Mouse (Mus musculus): ENCODE measurements around the gene Sema3a. TPM values are rescaled to one million over a fixed set of nuclear protein-coding genes. Genes with fewer than 3 reads are reported as not detected.

Gene Sema3a
- polyA plus RNA-seq, 1 experiment from 2014 or later: 24.7 TPM

GRCm38 (mm10) chr5:13499835-13500234 lies 374.6 kb downstream of the Sema3a start:
- TF ChIP-seq EP300 (IDR thresholded peaks at IDR 0.05) (no peak), CTCF (IDR thresholded peaks at IDR 0.05) (no peak)

GRCm38 (mm10) chr5:13505839-13506499 lies 380.8 kb downstream of the Sema3a start:
- Histone ChIP-seq H3K4me3 (ENCODE audit: low read depth, low read length) (no peak overlapping the region), H3K9me3 (ENCODE audit: low read length) (no peaks in the 10 kb centered on the region), H3K36me3 (ENCODE audit: insufficient read depth, low read length) (no peaks in the 10 kb centered on the region), H3K4me1 (ENCODE audit: insufficient read depth, low read depth, low read length) (no peaks in the 10 kb centered on the region), H3K27ac (ENCODE audit: low read length) (no peak overlapping the region), H3K9ac (replicated peaks; ENCODE audit: low read depth) (no peak overlapping the region), H3K27me3 (replicated peaks; ENCODE audit: insufficient read depth, low read length) (no peaks in the 10 kb centered on the region), H3K4me2 (replicated peaks; ENCODE audit: low read depth, low read length) (no peak overlapping the region)
- no peak for TF ChIP-seq EP300 (IDR thresholded peaks at IDR 0.05)
- no peak for TF ChIP-seq CTCF (IDR thresholded peaks at IDR 0.05)
- no peak for ATAC-seq
- DNase-seq (ENCODE audit: low spot score): no peak
- 45% methylated on average over 4 of the region's 4 CpGs for WGBS

More at GRCm38 (mm10) chr5:13499835-13500234, 374.6 kb downstream of the Sema3a start:
- ATAC-seq (no peak), DNase-seq (ENCODE audit: low spot score) (no peak)
- no peak overlapping the region for H3K4me2 ChIP-seq (replicated peaks; ENCODE audit: low read depth, low read length)
- no peaks in the 10 kb centered on the region for H3K9me3 ChIP-seq (ENCODE audit: low read length)
- H3K27ac ChIP-seq (ENCODE audit: low read length): no peak overlapping the region
- H3K36me3 ChIP-seq (ENCODE audit: insufficient read depth, low read length): no peaks in the 10 kb centered on the region
- H3K4me1 ChIP-seq (ENCODE audit: insufficient read depth, low read depth, low read length): no peaks in the 10 kb centered on the region
- H3K27me3 ChIP-seq (replicated peaks; ENCODE audit: insufficient read depth, low read length): no peaks in the 10 kb centered on the region
- no peak overlapping the region for H3K4me3 ChIP-seq (ENCODE audit: low read depth, low read length)
- WGBS: 57% methylated on average over 2 of the region's 2 CpGs
- no peak overlapping the region for H3K9ac ChIP-seq (replicated peaks; ENCODE audit: low read depth)

GRCm38 (mm10) chr5:13509163-13509562 lies 383.9 kb downstream of the Sema3a start:
- H3K4me3 ChIP-seq (ENCODE audit: low read depth, low read length): no peak overlapping the region
- H3K4me2 ChIP-seq (replicated peaks; ENCODE audit: low read depth, low read length): no peak overlapping the region
- H3K36me3 ChIP-seq (ENCODE audit: insufficient read depth, low read length): no peaks in the 10 kb centered on the region
- no peaks in the 10 kb centered on the region for H3K4me1 ChIP-seq (ENCODE audit: insufficient read depth, low read depth, low read length)
- TF ChIP-seq CTCF (IDR thresholded peaks at IDR 0.05) (no peak), EP300 (IDR thresholded peaks at IDR 0.05) (no peak)
- no peak overlapping the region for H3K9ac ChIP-seq (replicated peaks; ENCODE audit: low read depth)
- no peaks in the 10 kb centered on the region for H3K9me3 ChIP-seq (ENCODE audit: low read length)
- DNase-seq (ENCODE audit: low spot score): no peak
- H3K27ac ChIP-seq (ENCODE audit: low read length): no peak overlapping the region
- no peak for ATAC-seq
- no peaks in the 10 kb centered on the region for H3K27me3 ChIP-seq (replicated peaks; ENCODE audit: insufficient read depth, low read length)
- WGBS: 70% methylated on average over 3 of the region's 3 CpGs

GRCm38 (mm10) chr5:13517018-13517417 lies 391.8 kb downstream of the Sema3a start:
- WGBS: 62% methylated on average over 4 of the region's 4 CpGs
- H3K9ac ChIP-seq (replicated peaks; ENCODE audit: low read depth): no peak overlapping the region
- no peak overlapping the region for H3K27ac ChIP-seq (ENCODE audit: low read length)
- no peak for ATAC-seq
- no peaks in the 10 kb centered on the region for H3K9me3 ChIP-seq (ENCODE audit: low read length)
- H3K27me3 ChIP-seq (replicated peaks; ENCODE audit: insufficient read depth, low read length): no peaks in the 10 kb centered on the region
- H3K4me3 ChIP-seq (ENCODE audit: low read depth, low read length): no peak overlapping the region
- H3K4me1 ChIP-seq (ENCODE audit: insufficient read depth, low read depth, low read length): no peaks in the 10 kb centered on the region
- no peak for DNase-seq (ENCODE audit: low spot score)
- TF ChIP-seq EP300 (IDR thresholded peaks at IDR 0.05) (no peak), CTCF (IDR thresholded peaks at IDR 0.05) (no peak)
- no peaks in the 10 kb centered on the region for H3K36me3 ChIP-seq (ENCODE audit: insufficient read depth, low read length)
- no peak overlapping the region for H3K4me2 ChIP-seq (replicated peaks; ENCODE audit: low read depth, low read length)

- WGBS: 71% methylated on average over 3 of the region's 3 CpGs
- ATAC-seq: no peak
- Histone ChIP-seq H3K27ac (ENCODE audit: low read length) (no peak overlapping the region), H3K4me3 (ENCODE audit: low read depth, low read length) (no peak overlapping the region), H3K27me3 (replicated peaks; ENCODE audit: insufficient read depth, low read length) (no peaks in the 10 kb centered on the region), H3K36me3 (ENCODE audit: insufficient read depth, low read length) (no peaks in the 10 kb centered on the region), H3K9ac (replicated peaks; ENCODE audit: low read depth) (no peak overlapping the region), H3K9me3 (ENCODE audit: low read length) (no peaks in the 10 kb centered on the region), H3K4me1 (ENCODE audit: insufficient read depth, low read depth, low read length) (no peaks in the 10 kb centered on the region), H3K4me2 (replicated peaks; ENCODE audit: low read depth, low read length) (no peak overlapping the region)
- DNase-seq (ENCODE audit: low spot score): no peak
- TF ChIP-seq EP300 (IDR thresholded peaks at IDR 0.05) (no peak), CTCF (IDR thresholded peaks at IDR 0.05) (no peak)
These were observed 400.4 kb downstream of the Sema3a start for GRCm38 (mm10) chr5:13525597-13525996.

GRCm38 (mm10) chr5:13527037-13527464 lies 401.8 kb downstream of the Sema3a start:
- TF ChIP-seq EP300 (IDR thresholded peaks at IDR 0.05) (no peak), CTCF (IDR thresholded peaks at IDR 0.05) (no peak)
- H3K4me2 ChIP-seq (replicated peaks; ENCODE audit: low read depth, low read length): no peak overlapping the region
- H3K9ac ChIP-seq (replicated peaks; ENCODE audit: low read depth): no peak overlapping the region
- no peaks in the 10 kb centered on the region for H3K27me3 ChIP-seq (replicated peaks; ENCODE audit: insufficient read depth, low read length)
- H3K36me3 ChIP-seq (ENCODE audit: insufficient read depth, low read length): no peaks in the 10 kb centered on the region
- WGBS: 20% methylated on average over 7 of the region's 7 CpGs
- no peaks in the 10 kb centered on the region for H3K9me3 ChIP-seq (ENCODE audit: low read length)
- H3K4me3 ChIP-seq (ENCODE audit: low read depth, low read length): no peak overlapping the region
- H3K4me1 ChIP-seq (ENCODE audit: insufficient read depth, low read depth, low read length): no peaks in the 10 kb centered on the region
- ATAC-seq (no peak), DNase-seq (ENCODE audit: low spot score) (peak; percentile 16)
- H3K27ac ChIP-seq (ENCODE audit: low read length): no peak overlapping the region

Measured in lung, postnatal 0 days (tissue).